Mouse (Mus musculus) neural tube, embryonic 12.5 days (tissue): ENCODE data around the gene Vmn2r42. TPM values are rescaled to one million over a fixed set of nuclear protein-coding genes. Genes with fewer than 3 reads are reported as not detected.
"Not testable (repeated sequence)": the region's sequence is repeated elsewhere in the genome, so short reads cannot be mapped to it uniquely, and the experiment has no call there.

ENCODE experiments used
- ATAC-seq: fragments of 200-750 bp; cut with Nextera tagmentation; 2 replicates; pipeline ENCODE4 v1.8.0; 2017; ENCODE audit warnings: low read depth, mild to moderate bottlenecking, moderate TSS enrichment, moderate library complexity; ENCODE audit not compliant: low FRiP score
- H3K27ac ChIP-seq: fragments of 300-500 bp; sonication (generic); 2 replicates; pipeline ENCODE4 v1.5.1; 2016
- H3K27me3 ChIP-seq: fragments of 300-500 bp; sonication (generic); replicated peaks from 2 replicates; pipeline ENCODE4 v1.6.1; 2016; ENCODE audit warnings: mild to moderate bottlenecking
- H3K36me3 ChIP-seq: fragments of 300-500 bp; sonication (generic); 2 replicates; pipeline ENCODE4 v1.6.1; 2016; ENCODE audit warnings: mild to moderate bottlenecking
- H3K4me1 ChIP-seq: fragments of 300-500 bp; sonication (generic); 2 replicates; pipeline ENCODE4 v1.6.1; 2016
- H3K4me2 ChIP-seq: fragments of 300-500 bp; sonication (generic); replicated peaks from 2 replicates; pipeline ENCODE4 v1.6.1; 2016; ENCODE audit warnings: mild to moderate bottlenecking
- H3K4me3 ChIP-seq: fragments of 300-500 bp; sonication (generic); 2 replicates; pipeline ENCODE4 v1.5.1; 2016
- H3K9ac ChIP-seq: fragments of 300-500 bp; sonication (generic); 2 replicates; pipeline ENCODE4 v1.6.1; 2016; ENCODE audit warnings: mild to moderate bottlenecking
- H3K9me3 ChIP-seq: fragments of 300-500 bp; sonication (generic); 2 replicates; pipeline ENCODE4 v1.6.1; 2016; ENCODE audit warnings: mild to moderate bottlenecking
- WGBS: fragments of 180-500 bp; shearing (Covaris S2); methylation state at CpG from one replicate; pipeline ENCODE4 v1.1.7; 2016; 5-methylcytosine and 5-hydroxymethylcytosine counted together
- polyA plus RNA-seq: library from polyadenylated mRNA; unstranded; fragments of >200 nt; fragmentation: Nextera tagmentation; extraction: Ambion mirVana; gene quantifications from 2 replicates; pipeline ENCODE4 v1.2.1, GENCODE M21; 2016

Gene Vmn2r42
- polyA plus RNA-seq: not detected in 2 replicates

DNA sequence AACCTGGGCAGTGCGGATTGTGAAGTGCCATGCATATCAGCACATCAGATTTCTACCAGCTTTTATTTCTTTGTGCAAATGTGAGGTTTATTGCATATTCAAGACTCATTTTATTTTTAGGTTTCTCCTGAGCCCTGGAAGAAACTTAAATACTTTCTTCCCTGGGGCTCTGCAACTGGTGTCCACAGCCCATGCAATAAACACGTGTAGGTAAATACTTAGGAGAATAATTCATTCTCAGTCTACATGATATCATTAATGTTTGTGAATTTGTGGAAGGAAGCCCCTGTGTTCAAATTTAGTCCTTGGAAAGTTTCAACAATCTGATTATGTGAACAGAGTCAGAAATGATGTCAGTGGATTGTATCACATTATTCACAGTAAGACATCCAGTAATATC, at the start of gene Vmn2r42:
Vmn2r42 (minus strand) TSS at position 101 of the 400 bp plus-strand sequence.
- not testable (repeated sequence) for H3K9me3 ChIP-seq, ATAC-seq, H3K36me3 ChIP-seq, H3K4me2 ChIP-seq, H3K27ac ChIP-seq, H3K9ac ChIP-seq, H3K27me3 ChIP-seq, H3K4me1 ChIP-seq, H3K4me3 ChIP-seq
- WGBS: no CpG with 5 or more reads among the region's 2 CpGs

DNA sequence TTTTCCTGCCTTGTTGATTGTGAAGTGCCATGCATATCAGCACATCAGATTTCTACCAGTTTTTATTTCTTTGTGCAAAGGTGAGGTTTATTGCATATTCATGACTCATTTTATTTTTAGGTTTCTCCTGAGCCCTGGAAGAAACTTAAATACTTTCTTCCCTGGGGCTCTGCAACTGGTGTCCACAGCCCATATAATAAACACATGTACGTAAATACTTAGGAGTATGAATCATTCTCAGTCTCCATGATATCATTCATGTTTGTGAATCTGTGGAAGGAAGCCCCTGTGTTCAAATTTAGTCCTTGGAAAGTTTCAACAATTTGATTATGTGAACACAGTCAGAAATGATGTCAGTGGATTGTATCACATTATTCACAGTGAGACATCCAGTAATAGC, 38.6 kb downstream of the Vmn2r42 start, which contains the start of gene Vmn2r41:
Vmn2r41 (minus strand) TSS at position 101 of the 400 bp plus-strand sequence.
- not testable (repeated sequence) for H3K4me1 ChIP-seq, H3K27me3 ChIP-seq, ATAC-seq, H3K36me3 ChIP-seq, H3K9ac ChIP-seq, H3K27ac ChIP-seq, H3K9me3 ChIP-seq, H3K4me3 ChIP-seq, H3K4me2 ChIP-seq
- WGBS: no CpG with 5 or more reads among the region's 1 CpGs

Other genes with a start within 250 kb of the Vmn2r42 start
- not detected in 2 replicates for gene Vmn2r41, start 38.7 kb downstream of the Vmn2r42 start, polyA plus RNA-seq
- gene Vmn2r43, start 60.3 kb upstream of the Vmn2r42 start, polyA plus RNA-seq: not detected in 2 replicates
- not detected in 2 replicates for gene Vmn2r44, start 183.0 kb upstream of the Vmn2r42 start, polyA plus RNA-seq